Mouse (Mus musculus) cortical plate, adult 2 months (tissue): ENCODE data around the gene Odf2. TPM values are rescaled to one million over a fixed set of nuclear protein-coding genes. Genes with fewer than 3 reads are reported as not detected.

Experiments used
- H3K27ac ChIP-seq: fragments of 200-500 bp; 2 replicates; pipeline ENCODE4 v1.5.1; 2012; ENCODE audit warnings: low read length, control low read depth, inconsistent platforms; ENCODE audit not compliant: insufficient read depth
- H3K4me1 ChIP-seq: fragments of 200-500 bp; 2 replicates; pipeline ENCODE4 v1.6.1; 2011; ENCODE audit warnings: low read length; ENCODE audit not compliant: control insufficient read depth, insufficient read depth
- H3K4me3 ChIP-seq: fragments of 200-500 bp; 2 replicates; pipeline ENCODE4 v1.5.1; 2011; ENCODE audit warnings: mild to moderate bottlenecking, low read length, control low read depth; ENCODE audit not compliant: insufficient read depth
- CTCF ChIP-seq: fragments of 200-500 bp; IDR thresholded peaks from 2 replicates; pipeline ENCODE4 v1.5.1; 2011; ENCODE audit warnings: mild to moderate bottlenecking, control low read depth, low read length; ENCODE audit not compliant: insufficient read depth; ENCODE audit errors: extremely low read depth
- POLR2A ChIP-seq: fragments of 200-500 bp; IDR thresholded peaks from 2 replicates; pipeline ENCODE4 v1.6.1; 2011; ENCODE audit warnings: mild to moderate bottlenecking, low read length, control low read depth; ENCODE audit not compliant: insufficient read depth; ENCODE audit errors: extremely low read depth
- polyA plus RNA-seq: library from polyadenylated mRNA; depleted of rRNA; stranded (reverse); fragments of >200 nt; gene quantifications from 2 replicates; pipeline ENCODE4 v1.2.3, GENCODE M21; 2012; rRNA removed

Odf2 gene
- polyA plus RNA-seq = 172 and 188 TPM in 2 replicates

- peak within 1 kb of the TSS; percentile 51; the same call in 1 of the 2 replicates for H3K27ac ChIP-seq
- TF ChIP-seq POLR2A = peak; percentile 34; the same call in 1 of the 2 replicates
- no peak for TF ChIP-seq CTCF
- H3K4me3 ChIP-seq = peak within 1 kb of the TSS; percentile 59
- H3K4me1 ChIP-seq = peaks cover 4% of the 10 kb centered on the region; the same call in 1 of the 2 replicates
These were observed at the start of gene Odf2 for GRCm38 (mm10) chr2:29889066-29889944. Gene Odf2, plus strand, starts transcription at chr2:29889221.

- H3K4me3 ChIP-seq = no peak overlapping the region
- H3K4me1 ChIP-seq = 0 out of 2 replicates have a peak, but pooled peaks cover 2% of the 10 kb centered on the region
- H3K27ac ChIP-seq = no peak overlapping the region
- no peak for TF ChIP-seq POLR2A
- TF ChIP-seq CTCF = no peak
These were observed 49.6 kb upstream of the Odf2 start for GRCm38 (mm10) chr2:29839460-29839859.

GRCm38 (mm10) chr2:29843231-29844105 lies 45.6 kb upstream of the Odf2 start:
- Histone ChIP-seq H3K4me1 (0 out of 2 replicates have a peak, but pooled peaks cover 2% of the 10 kb centered on the region), H3K4me3 (no peak overlapping the region), H3K27ac (peak overlapping the region; percentile 36; the same call in 1 of the 2 replicates)
- TF ChIP-seq POLR2A = peak; percentile 11; the same call in 1 of the 2 replicates
- no peak for TF ChIP-seq CTCF

GRCm38 (mm10) chr2:29844115-29844514 lies 44.9 kb upstream of the Odf2 start:
- Histone ChIP-seq H3K4me1 (0 out of 2 replicates have a peak, but pooled peaks cover 2% of the 10 kb centered on the region), H3K27ac (peak overlapping the region; percentile 80), H3K4me3 (no peak overlapping the region)
- TF ChIP-seq POLR2A (no peak), CTCF (no peak)

- peak overlapping the region; percentile 28 for H3K4me3 ChIP-seq
- 0 out of 2 replicates have a peak, but pooled peaks cover 2% of the 10 kb centered on the region for H3K4me1 ChIP-seq
- no peak for TF ChIP-seq CTCF
- no peak for TF ChIP-seq POLR2A
- peak overlapping the region; percentile 80 for H3K27ac ChIP-seq
These were observed 44.4 kb upstream of the Odf2 start for GRCm38 (mm10) chr2:29844661-29845060.

- Histone ChIP-seq H3K4me1 (0 out of 2 replicates have a peak, but pooled peaks cover 2% of the 10 kb centered on the region), H3K4me3 (peak overlapping the region; percentile 28), H3K27ac (peak overlapping the region; percentile 80)
- no peak for TF ChIP-seq POLR2A
- no peak for TF ChIP-seq CTCF
These were observed 43.4 kb upstream of the Odf2 start for GRCm38 (mm10) chr2:29845636-29846035.

GRCm38 (mm10) chr2:29846061-29846853 lies 42.8 kb upstream of the Odf2 start:
- Histone ChIP-seq H3K27ac (peak overlapping the region; percentile 80), H3K4me3 (peak overlapping the region; percentile 28), H3K4me1 (0 out of 2 replicates have a peak, but pooled peaks cover 2% of the 10 kb centered on the region)
- TF ChIP-seq CTCF (no peak), POLR2A (peak; percentile 33; the same call in 1 of the 2 replicates)

- H3K27ac ChIP-seq = peak overlapping the region; percentile 50; the same call in 1 of the 2 replicates
- no peak overlapping the region for H3K4me3 ChIP-seq
- TF ChIP-seq POLR2A = no peak
- TF ChIP-seq CTCF = no peak
These were observed 42.1 kb upstream of the Odf2 start for GRCm38 (mm10) chr2:29846911-29847310.

GRCm38 (mm10) chr2:29849041-29849440 lies 40.0 kb upstream of the Odf2 start:
- Histone ChIP-seq H3K27ac (0 out of 2 replicates have a peak overlapping the region, but pooled peaks have one; percentile 42), H3K4me3 (no peak overlapping the region), H3K4me1 (no peaks in the 10 kb centered on the region)
- TF ChIP-seq POLR2A = no peak
- TF ChIP-seq CTCF = no peak

More at GRCm38 (mm10) chr2:29846911-29847310, 42.1 kb upstream of the Odf2 start:
- 0 out of 2 replicates have a peak, but pooled peaks cover 2% of the 10 kb centered on the region for H3K4me1 ChIP-seq
